Mouse (Mus musculus): ENCODE data around the gene Cox8b. TPM values are rescaled to one million over a fixed set of nuclear protein-coding genes. Genes with fewer than 3 reads are reported as not detected.
"Not testable (repeated sequence)": the region's sequence is repeated elsewhere in the genome, so short reads cannot be mapped to it uniquely, and the experiment has no call there.

The Cox8b gene
- polyA plus RNA-seq, 1 experiment from 2014 or later, result not detected

GRCm38 (mm10) chr7:140890636-140891035 is 9.6 kb downstream of the Cox8b start:
- peaks cover 74% of the 10 kb centered on the region for H3K36me3 ChIP-seq (ENCODE audit: control insufficient read depth, insufficient read depth, low read length)

DNA sequence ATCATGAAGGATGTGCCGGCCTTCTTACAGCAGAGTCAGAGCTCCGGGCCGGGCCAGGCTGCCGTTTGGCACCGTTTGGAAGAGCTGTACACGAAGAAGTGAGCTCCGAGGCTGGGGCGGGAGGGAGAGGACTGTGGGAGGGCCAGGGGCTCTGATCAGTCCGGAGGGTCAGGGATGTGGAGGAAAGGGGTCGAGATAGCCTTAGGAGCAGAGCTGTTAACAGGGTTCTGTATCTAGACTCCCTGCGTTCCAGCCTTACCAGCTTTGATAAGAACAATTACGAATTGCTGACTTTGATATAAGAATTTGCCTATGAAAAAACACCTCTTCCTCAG is 17.8 kb downstream of the Cox8b start:
- peak overlapping the region; percentile 97 for H3K4me3 ChIP-seq (ENCODE audit: low read length)
- H3K4me2 ChIP-seq (replicated peaks; ENCODE audit: low read depth, low read length), result peak overlapping the region; percentile 78
- H3K9ac ChIP-seq (ENCODE audit: low read depth, low read length), result peak overlapping the region; percentile 78
- no peaks in the 10 kb centered on the region for H3K9me3 ChIP-seq (ENCODE audit: control insufficient read depth, low read length)
- H3K27me3 ChIP-seq (ENCODE audit: control insufficient read depth, insufficient read depth, low read length), result no peaks in the 10 kb centered on the region
- under 1% methylated on average over 12 of the region's 12 CpGs for WGBS
- H3K27ac ChIP-seq (ENCODE audit: low read depth, low read length), result peak overlapping the region; percentile 47; the same call in 1 of the 2 replicates
- peak; percentile 48; the same call in 1 of the 2 replicates for ATAC-seq (ENCODE audit: low FRiP score, low TSS enrichment)
- peaks cover 24% of the 10 kb centered on the region for H3K36me3 ChIP-seq (ENCODE audit: control insufficient read depth, insufficient read depth, low read length)
- no peaks in the 10 kb centered on the region; the same call in 1 of the 2 replicates for H3K4me1 ChIP-seq (ENCODE audit: control insufficient read depth, insufficient read depth, low read length)

More at GRCm38 (mm10) chr7:140890636-140891035, 9.6 kb downstream of the Cox8b start:
- H3K4me2 ChIP-seq (replicated peaks; ENCODE audit: low read depth, low read length); H3K9ac ChIP-seq (ENCODE audit: low read depth, low read length); H3K27me3 ChIP-seq (ENCODE audit: control insufficient read depth, insufficient read depth, low read length); H3K4me3 ChIP-seq (ENCODE audit: low read length); H3K4me1 ChIP-seq (ENCODE audit: control insufficient read depth, insufficient read depth, low read length); H3K27ac ChIP-seq (ENCODE audit: low read depth, low read length); H3K9me3 ChIP-seq (ENCODE audit: control insufficient read depth, low read length); ATAC-seq (ENCODE audit: low FRiP score, low TSS enrichment): not testable (repeated sequence)
- WGBS, result 97% methylated on average over 16 of the region's 16 CpGs

- Histone ChIP-seq H3K4me1 (ENCODE audit: control insufficient read depth, insufficient read depth, low read length) (no peaks in the 10 kb centered on the region; the same call in 1 of the 2 replicates), H3K36me3 (ENCODE audit: control insufficient read depth, insufficient read depth, low read length) (peaks cover 21% of the 10 kb centered on the region), H3K9me3 (ENCODE audit: control insufficient read depth, low read length) (no peaks in the 10 kb centered on the region), H3K4me2 (replicated peaks; ENCODE audit: low read depth, low read length) (peak within 1 kb of the TSS; percentile 78), H3K9ac (ENCODE audit: low read depth, low read length) (peak within 1 kb of the TSS; percentile 78), H3K27me3 (ENCODE audit: control insufficient read depth, insufficient read depth, low read length) (no peaks in the 10 kb centered on the region), H3K27ac (ENCODE audit: low read depth, low read length) (peak within 1 kb of the TSS; percentile 88), H3K4me3 (ENCODE audit: low read length) (peak within 1 kb of the TSS; percentile 97)
- peak; percentile 98 for ATAC-seq (ENCODE audit: low FRiP score, low TSS enrichment)
- under 1% methylated on average over 59 of the region's 59 CpGs for WGBS
Measured at GRCm38 (mm10) chr7:140881696-140882468, 18.4 kb downstream of the Cox8b start, which contains the start of the genes Psmd13 and Sirt3. TSS of gene Psmd13 (plus strand) at chr7:140881968. TSS of gene Sirt3 (minus strand) at chr7:140882309.

DNA sequence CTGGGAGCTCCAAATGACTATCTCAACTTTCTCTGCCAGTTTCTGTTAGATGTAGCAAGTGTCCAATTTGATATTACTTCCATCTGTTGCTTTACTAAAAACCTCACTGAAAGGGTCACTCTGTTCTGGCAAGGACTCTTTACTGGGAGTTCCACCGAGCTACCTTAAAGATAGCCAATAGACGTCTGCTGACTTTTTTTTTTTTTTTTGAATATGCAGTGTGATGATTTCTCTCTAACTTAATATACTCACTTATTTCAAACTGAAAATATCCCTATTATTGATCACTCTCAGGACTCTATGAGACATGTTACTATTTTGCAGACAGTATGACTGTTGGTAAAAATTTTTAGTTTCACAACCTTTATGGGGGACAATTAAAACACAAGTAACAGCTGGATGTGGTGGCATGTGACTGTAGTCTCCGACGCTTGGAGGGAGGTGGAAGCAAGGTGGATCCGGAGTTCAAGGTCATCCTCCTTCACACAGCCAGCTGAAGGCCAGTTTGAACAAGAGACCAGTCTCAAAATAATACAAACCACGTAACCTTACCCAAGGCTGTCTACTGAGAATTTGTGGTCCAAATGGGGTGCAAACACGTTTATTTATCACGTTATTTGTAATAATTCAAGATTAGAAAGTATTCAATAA is 19.3 kb downstream of the Cox8b start:
- H3K9ac ChIP-seq (ENCODE audit: low read depth, low read length), result peak overlapping the region; percentile 78; the same call in 1 of the 2 replicates
- peak overlapping the region; percentile 88; the same call in 1 of the 2 replicates for H3K27ac ChIP-seq (ENCODE audit: low read depth, low read length)
- no peaks in the 10 kb centered on the region for H3K9me3 ChIP-seq (ENCODE audit: control insufficient read depth, low read length)

DNA sequence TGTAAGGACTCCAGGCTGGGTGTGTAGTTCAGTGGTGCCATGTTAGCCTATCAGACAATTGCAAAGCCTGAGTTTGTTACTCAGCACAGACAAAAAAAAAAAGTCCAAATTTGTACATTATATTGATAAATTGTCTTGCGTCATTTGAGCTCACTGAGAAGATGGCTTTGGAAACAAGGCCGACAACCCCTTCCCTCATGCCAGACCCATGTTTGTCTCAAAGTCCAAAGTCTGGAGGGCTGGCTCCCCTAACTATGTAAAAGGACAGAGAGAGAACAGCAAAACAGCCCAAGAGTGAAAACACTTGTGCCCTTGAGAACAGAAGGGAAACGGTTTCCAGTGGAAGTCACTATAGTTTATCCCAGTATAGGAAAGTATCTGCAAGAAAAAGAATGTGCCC is 19.8 kb downstream of the Cox8b start:
- WGBS, result 71% methylated on average over 3 of the region's 3 CpGs
- no peak overlapping the region for H3K4me3 ChIP-seq (ENCODE audit: low read length)
- no peaks in the 10 kb centered on the region for H3K27me3 ChIP-seq (ENCODE audit: control insufficient read depth, insufficient read depth, low read length)
- H3K36me3 ChIP-seq (ENCODE audit: control insufficient read depth, insufficient read depth, low read length), result peaks cover 16% of the 10 kb centered on the region; the same call in 1 of the 2 replicates
- no peak overlapping the region for H3K27ac ChIP-seq (ENCODE audit: low read depth, low read length)
- H3K9ac ChIP-seq (ENCODE audit: low read depth, low read length), result no peak overlapping the region
- no peaks in the 10 kb centered on the region for H3K9me3 ChIP-seq (ENCODE audit: control insufficient read depth, low read length)
- ATAC-seq (ENCODE audit: low FRiP score, low TSS enrichment), result no peak
- no peaks in the 10 kb centered on the region; the same call in 1 of the 2 replicates for H3K4me1 ChIP-seq (ENCODE audit: control insufficient read depth, insufficient read depth, low read length)
- no peak overlapping the region for H3K4me2 ChIP-seq (replicated peaks; ENCODE audit: low read depth, low read length)

More for the DNA sequence above, 19.3 kb downstream of the Cox8b start:
- WGBS, result 21% methylated on average over 8 of the region's 8 CpGs
- H3K4me1 ChIP-seq (ENCODE audit: control insufficient read depth, insufficient read depth, low read length), result no peaks in the 10 kb centered on the region; the same call in 1 of the 2 replicates
- H3K4me2 ChIP-seq (replicated peaks; ENCODE audit: low read depth, low read length), result peak overlapping the region; percentile 78
- peak overlapping the region; percentile 97 for H3K4me3 ChIP-seq (ENCODE audit: low read length)
- H3K27me3 ChIP-seq (ENCODE audit: control insufficient read depth, insufficient read depth, low read length), result no peaks in the 10 kb centered on the region
- ATAC-seq (ENCODE audit: low FRiP score, low TSS enrichment), result no peak
- peaks cover 17% of the 10 kb centered on the region; the same call in 1 of the 2 replicates for H3K36me3 ChIP-seq (ENCODE audit: control insufficient read depth, insufficient read depth, low read length)

GRCm38 (mm10) chr7:140879355-140879754 is 20.9 kb downstream of the Cox8b start:
- 94% methylated on average over 7 of the region's 7 CpGs for WGBS
- peaks cover 18% of the 10 kb centered on the region; the same call in 1 of the 2 replicates for H3K36me3 ChIP-seq (ENCODE audit: control insufficient read depth, insufficient read depth, low read length)
- H3K9me3 ChIP-seq (ENCODE audit: control insufficient read depth, low read length), result no peaks in the 10 kb centered on the region
- no peak for ATAC-seq (ENCODE audit: low FRiP score, low TSS enrichment)
- H3K4me1 ChIP-seq (ENCODE audit: control insufficient read depth, insufficient read depth, low read length), result no peaks in the 10 kb centered on the region; the same call in 1 of the 2 replicates
- H3K27me3 ChIP-seq (ENCODE audit: control insufficient read depth, insufficient read depth, low read length), result no peaks in the 10 kb centered on the region
- H3K27ac ChIP-seq (ENCODE audit: low read depth, low read length), result no peak overlapping the region
- H3K9ac ChIP-seq (ENCODE audit: low read depth, low read length), result no peak overlapping the region
- no peak overlapping the region for H3K4me2 ChIP-seq (replicated peaks; ENCODE audit: low read depth, low read length)
- no peak overlapping the region for H3K4me3 ChIP-seq (ENCODE audit: low read length)

DNA sequence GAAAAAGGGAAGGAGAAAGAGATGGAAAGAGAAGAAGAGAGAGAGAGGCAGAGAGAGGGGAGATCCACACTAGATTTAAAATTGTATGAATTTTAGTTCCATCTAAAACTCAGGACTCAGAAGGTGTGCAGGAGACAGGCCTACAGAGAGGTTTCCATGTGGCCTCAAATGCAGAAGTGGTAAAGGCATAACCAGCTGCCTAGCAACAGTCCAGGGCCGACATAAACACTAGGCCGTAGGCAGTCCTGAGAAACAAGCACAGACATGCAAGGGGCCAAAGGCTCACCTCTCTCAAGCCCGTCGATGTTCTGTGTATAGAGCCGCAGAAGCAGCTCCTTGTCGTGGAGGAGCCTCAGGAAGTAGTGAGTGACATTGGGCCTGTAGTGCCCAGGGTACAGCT is 22.9 kb downstream of the Cox8b start:
- no peaks in the 10 kb centered on the region; the same call in 1 of the 2 replicates for H3K4me1 ChIP-seq (ENCODE audit: control insufficient read depth, insufficient read depth, low read length)
- H3K4me2 ChIP-seq (replicated peaks; ENCODE audit: low read depth, low read length), result no peak overlapping the region
- WGBS, result 86% methylated on average over 6 of the region's 6 CpGs

GRCm38 (mm10) chr7:140874224-140874623 is 26.0 kb downstream of the Cox8b start:
- H3K36me3 ChIP-seq (ENCODE audit: control insufficient read depth, insufficient read depth, low read length), result peaks cover 15% of the 10 kb centered on the region; the same call in 1 of the 2 replicates
- H3K27me3 ChIP-seq (ENCODE audit: control insufficient read depth, insufficient read depth, low read length), result no peaks in the 10 kb centered on the region
- H3K9me3 ChIP-seq (ENCODE audit: control insufficient read depth, low read length), result no peaks in the 10 kb centered on the region
- ATAC-seq (ENCODE audit: low FRiP score, low TSS enrichment), result no peak
- no peaks in the 10 kb centered on the region for H3K4me1 ChIP-seq (ENCODE audit: control insufficient read depth, insufficient read depth, low read length)
- no peak overlapping the region for H3K9ac ChIP-seq (ENCODE audit: low read depth, low read length)
- WGBS, result 90% methylated on average over 4 of the region's 4 CpGs
- no peak overlapping the region for H3K4me2 ChIP-seq (replicated peaks; ENCODE audit: low read depth, low read length)
- no peak overlapping the region for H3K4me3 ChIP-seq (ENCODE audit: low read length)
- no peak overlapping the region for H3K27ac ChIP-seq (ENCODE audit: low read depth, low read length)

More for the DNA sequence above, 22.9 kb downstream of the Cox8b start:
- H3K4me3 ChIP-seq (ENCODE audit: low read length), result no peak overlapping the region
- no peak overlapping the region for H3K9ac ChIP-seq (ENCODE audit: low read depth, low read length)
- ATAC-seq (ENCODE audit: low FRiP score, low TSS enrichment), result no peak
- no peaks in the 10 kb centered on the region for H3K9me3 ChIP-seq (ENCODE audit: control insufficient read depth, low read length)
- H3K27me3 ChIP-seq (ENCODE audit: control insufficient read depth, insufficient read depth, low read length), result no peaks in the 10 kb centered on the region
- no peak overlapping the region for H3K27ac ChIP-seq (ENCODE audit: low read depth, low read length)
- peaks cover 12% of the 10 kb centered on the region; the same call in 1 of the 2 replicates for H3K36me3 ChIP-seq (ENCODE audit: control insufficient read depth, insufficient read depth, low read length)

All from kidney, embryonic 14.5 days (tissue).